Mouse (Mus musculus) thymus, adult 2 months (tissue): ENCODE measurements around the gene Fga.

Experiments used
- CTCF ChIP-seq: fragments of 200-500 bp; IDR thresholded peaks from 2 replicates; pipeline ENCODE4 v1.5.1; 2012; ENCODE audit warnings: mild to moderate bottlenecking, control low read depth, low read length, moderate library complexity, borderline replicate concordance; ENCODE audit not compliant: control insufficient read depth, poor library complexity, insufficient read depth; ENCODE audit errors: extremely low read depth
- POLR2A ChIP-seq: fragments of 200-500 bp; IDR thresholded peaks from 2 replicates; pipeline ENCODE4 v1.6.1; 2012; ENCODE audit warnings: mild to moderate bottlenecking, low read length, control low read depth, moderate library complexity; ENCODE audit not compliant: control insufficient read depth, poor library complexity, insufficient read depth; ENCODE audit errors: extremely low read depth

GRCm38 (mm10) chr3:83076563-83076962 is 50.7 kb downstream of the Fga start:
- TF ChIP-seq CTCF: no peak
- no peak for TF ChIP-seq POLR2A
